Mouse (Mus musculus): ENCODE results near the gene Pkdcc.

- TF ChIP-seq CTCF (IDR thresholded peaks at IDR 0.05; ENCODE audit: insufficient read depth, low read length) (no peak), POLR2A (IDR thresholded peaks at IDR 0.05; ENCODE audit: borderline replicate concordance, extremely low read depth, low read depth, low read length) (no peak)
Measured at GRCm38 (mm10) chr17:83166195-83166594, 48.9 kb upstream of the Pkdcc start.
